Mouse (Mus musculus) megakaryocyte, adult 5-6 weeks (primary cell): ENCODE data around the gene Ehhadh. TPM values are rescaled to one million over a fixed set of nuclear protein-coding genes. Genes with fewer than 3 reads are reported as not detected.
"Not testable (repeated sequence)": the region's sequence is repeated elsewhere in the genome, so short reads cannot be mapped to it uniquely, and the experiment has no call there.

Source experiments
- ATAC-seq: 2 replicates; pipeline ENCODE4 v1.8.0; 2016; ENCODE audit warnings: mild to moderate bottlenecking, inconsistent platforms; ENCODE audit not compliant: poor library complexity, severe bottlenecking
- total RNA-seq, 2 experiments: library from RNA; stranded (forward) in 1 of 2; stranded (reverse) in 1 of 2; fragments of 153-499, 151-499 nt in 1 of 2; fragments of 221-1000, 200-1000 nt in 1 of 2; gene quantifications; 2 replicates each; pipeline versions ENCODE4 v1.2.3 to v1.2.4; 2015 to 2017

The Ehhadh gene
- total RNA-seq (2015) (1.3 TPM in 2 replicates), total RNA-seq (2017) (0.81 and 1.6 TPM in 2 replicates)

- ATAC-seq = peak; percentile 90
Observed at GRCm38 (mm10) chr16:21787516-21788353, at the start of gene Ehhadh. TSS of gene Ehhadh (minus strand) at chr16:21787807.

- no peak for ATAC-seq
Observed at GRCm38 (mm10) chr16:21836311-21837072, 48.9 kb upstream of the Ehhadh start.

- no peak for ATAC-seq
Observed at GRCm38 (mm10) chr16:21835584-21835931, 48.0 kb upstream of the Ehhadh start.

- ATAC-seq = no peak
Observed at GRCm38 (mm10) chr16:21834866-21835583, 47.4 kb upstream of the Ehhadh start.

- no peak for ATAC-seq
Observed at GRCm38 (mm10) chr16:21833970-21834369, 46.4 kb upstream of the Ehhadh start.

- ATAC-seq = no peak
Observed at GRCm38 (mm10) chr16:21833469-21833868, 45.9 kb upstream of the Ehhadh start.

GRCm38 (mm10) chr16:21831764-21832163 is 44.2 kb upstream of the Ehhadh start:
- ATAC-seq = no peak

- no peak for ATAC-seq
Observed at GRCm38 (mm10) chr16:21830784-21831183, 43.2 kb upstream of the Ehhadh start.

- no peak for ATAC-seq
Observed at GRCm38 (mm10) chr16:21829711-21830110, 42.1 kb upstream of the Ehhadh start.

GRCm38 (mm10) chr16:21827581-21827980 is 40.0 kb upstream of the Ehhadh start:
- ATAC-seq = no peak

GRCm38 (mm10) chr16:21827153-21827552 is 39.5 kb upstream of the Ehhadh start:
- ATAC-seq = no peak

- no peak for ATAC-seq
Observed at GRCm38 (mm10) chr16:21825612-21826031, 38.0 kb upstream of the Ehhadh start.

- ATAC-seq = no peak
Observed at GRCm38 (mm10) chr16:21818629-21819028, 31.0 kb upstream of the Ehhadh start.

- ATAC-seq = peak; percentile 54
Observed at GRCm38 (mm10) chr16:21818132-21818531, 30.5 kb upstream of the Ehhadh start.

GRCm38 (mm10) chr16:21815669-21816010 is 28.0 kb upstream of the Ehhadh start:
- no peak for ATAC-seq

GRCm38 (mm10) chr16:21814861-21815668 is 27.5 kb upstream of the Ehhadh start:
- ATAC-seq = peak; percentile 59

GRCm38 (mm10) chr16:21813164-21813834 is 25.7 kb upstream of the Ehhadh start:
- ATAC-seq = no peak

- ATAC-seq = not testable (repeated sequence)
Observed at GRCm38 (mm10) chr16:21807786-21808185, 20.2 kb upstream of the Ehhadh start.

GRCm38 (mm10) chr16:21806892-21807291 is 19.3 kb upstream of the Ehhadh start:
- ATAC-seq = no peak

- ATAC-seq = no peak
Observed at GRCm38 (mm10) chr16:21804258-21804657, 16.7 kb upstream of the Ehhadh start.
